Mouse (Mus musculus): ENCODE results near the gene Itpkc.

Itpkc gene

DNA sequence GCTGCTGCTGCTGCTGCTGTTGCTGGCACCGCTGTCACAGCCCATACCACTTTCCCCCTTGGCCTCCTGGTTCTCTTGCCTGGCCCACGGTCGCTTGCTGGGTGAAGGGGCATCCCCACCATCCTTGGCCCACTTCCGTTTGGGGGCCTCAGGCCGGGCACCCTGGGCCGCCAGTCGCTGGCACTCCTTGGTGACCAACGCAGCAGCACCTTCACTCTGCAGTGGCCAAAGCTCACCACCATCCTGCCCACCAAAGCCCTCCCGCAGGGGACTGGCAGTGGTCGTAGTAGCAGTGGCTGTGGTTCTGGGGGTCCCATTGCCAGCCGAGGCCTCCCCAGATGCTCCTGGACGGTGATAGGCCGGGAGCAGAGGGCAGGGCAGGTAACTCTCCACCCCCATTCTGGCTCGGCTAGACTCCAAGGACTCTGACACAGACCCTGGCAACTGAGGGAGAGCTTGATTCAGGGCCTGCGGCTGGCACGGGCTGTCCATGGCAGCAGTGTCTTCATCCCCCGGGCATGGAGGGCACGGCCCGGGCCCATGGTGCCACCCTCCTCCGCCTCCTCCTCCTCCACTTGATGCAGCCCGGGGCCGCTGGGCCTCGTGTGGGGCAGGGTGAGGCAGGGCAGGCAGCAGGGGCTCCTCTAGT, 63.3 kb downstream of the Itpkc start:
- peak in 1 of 2 experiments; percentile 68 for DNase-seq (ENCODE audit: low spot score in 2 of 2)

DNA sequence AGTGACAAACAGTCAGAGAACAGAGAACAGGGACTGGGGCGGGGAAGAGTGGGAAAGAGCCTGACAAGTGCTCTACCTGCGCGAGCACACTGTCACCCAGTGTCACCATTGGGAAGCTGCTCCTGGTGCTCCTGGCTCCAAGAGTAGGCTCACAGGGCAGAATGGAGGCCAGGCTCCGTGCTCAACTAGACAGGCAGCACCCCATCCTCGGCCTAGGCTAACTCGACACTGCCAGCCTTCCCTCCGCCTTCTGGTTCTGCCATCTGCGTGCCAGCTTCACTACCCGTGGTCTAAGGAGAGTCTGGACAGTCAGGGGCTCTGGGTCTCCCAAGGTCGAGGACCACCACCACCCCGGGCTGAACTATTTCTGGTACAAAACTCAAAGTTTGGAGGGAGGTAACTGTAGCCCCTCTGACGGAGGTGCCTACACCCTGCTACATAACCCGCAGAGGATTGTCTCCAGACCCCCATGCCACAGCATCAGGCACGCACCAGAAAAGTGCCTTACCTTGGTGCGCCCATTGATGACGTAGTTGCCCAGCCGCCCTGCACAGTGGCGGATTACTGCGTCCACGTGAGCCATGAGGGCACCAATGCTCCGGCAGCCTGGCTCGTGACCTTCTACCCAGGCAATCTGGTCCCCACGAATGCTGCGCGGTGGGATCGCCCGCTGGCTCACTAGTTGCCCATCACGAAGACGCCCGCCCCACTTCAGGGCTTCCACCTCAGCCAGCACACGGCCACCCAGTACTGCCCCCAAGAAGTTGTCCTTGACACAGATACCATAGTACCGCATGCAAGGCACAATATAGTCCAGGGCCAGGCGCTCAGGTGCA, 64.1 kb downstream of the Itpkc start:
- DNase-seq (ENCODE audit: low spot score in 2 of 2) = peak in 1 of 2 experiments; percentile 63

DNA sequence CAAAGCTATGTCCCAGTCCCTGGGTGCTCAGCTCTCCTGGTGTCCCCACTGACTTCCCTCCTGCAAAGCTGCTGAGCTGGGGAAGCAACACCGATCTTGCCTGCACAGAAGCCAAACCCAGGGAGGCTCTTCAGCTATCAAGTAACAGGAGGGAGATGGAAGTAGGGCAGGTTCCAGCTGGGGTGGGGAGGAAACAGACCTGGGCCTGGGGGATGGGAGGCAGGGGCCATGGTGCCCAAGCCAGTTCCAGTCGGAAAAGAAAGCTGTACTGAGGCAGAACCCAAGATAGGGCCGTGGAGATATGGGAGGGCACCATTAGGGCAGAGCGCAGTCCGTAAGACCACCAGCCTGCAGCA, 65.0 kb downstream of the Itpkc start:
- no peak for DNase-seq (ENCODE audit: low spot score in 2 of 2)

DNA sequence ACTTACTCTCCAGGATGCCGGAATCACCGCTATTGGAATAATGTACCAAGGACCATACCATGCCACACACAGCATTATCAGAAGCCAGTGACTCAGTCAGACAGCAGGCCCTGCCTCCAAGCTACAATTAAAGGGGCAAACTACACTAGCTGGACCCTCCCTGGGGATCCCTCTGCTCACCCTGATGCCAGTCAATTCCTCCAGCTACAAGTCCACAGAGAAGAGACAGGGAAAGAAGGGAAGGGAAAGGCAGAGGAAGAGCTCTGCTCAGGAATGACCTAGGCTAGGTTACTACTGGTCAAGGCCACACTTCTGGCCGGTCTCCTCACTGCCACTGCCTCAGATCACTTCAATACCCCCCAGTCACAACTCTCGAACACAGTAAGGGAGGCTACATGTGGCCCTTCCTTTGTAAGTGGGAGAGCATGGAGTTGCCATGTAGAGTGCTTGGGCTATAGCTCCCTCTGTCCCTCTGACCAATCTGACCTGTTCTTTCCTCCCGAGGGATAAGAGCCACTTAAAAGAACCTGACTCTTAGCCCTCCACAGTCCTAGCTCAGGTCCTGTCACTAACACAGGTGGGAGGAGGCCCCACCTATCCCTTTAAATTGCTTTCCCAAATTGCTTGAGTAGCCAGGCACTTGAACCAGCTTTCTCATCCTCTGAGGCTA, 65.5 kb downstream of the Itpkc start:
- no peak for DNase-seq (ENCODE audit: low spot score in 2 of 2)

DNA sequence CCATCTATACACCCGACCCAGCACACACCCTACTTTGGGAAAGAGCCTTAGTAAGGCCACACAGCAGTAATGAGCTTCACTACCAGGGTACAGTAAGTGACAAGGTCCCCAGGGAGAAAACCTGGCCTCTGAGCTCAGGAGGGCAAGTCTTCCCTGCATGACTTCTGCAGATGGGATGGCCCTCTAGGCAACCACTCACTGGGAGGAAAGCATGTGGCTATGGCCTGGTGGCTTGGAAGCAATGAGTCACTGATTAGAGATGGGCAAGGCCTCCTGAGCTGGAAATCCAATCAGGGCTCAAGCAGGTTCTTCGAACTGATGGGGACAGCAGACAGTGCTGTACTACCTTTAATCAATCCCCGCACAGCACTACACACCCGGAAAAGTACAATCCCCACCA, 66.7 kb downstream of the Itpkc start:
- no peak for DNase-seq (ENCODE audit: low spot score in 2 of 2)

DNA sequence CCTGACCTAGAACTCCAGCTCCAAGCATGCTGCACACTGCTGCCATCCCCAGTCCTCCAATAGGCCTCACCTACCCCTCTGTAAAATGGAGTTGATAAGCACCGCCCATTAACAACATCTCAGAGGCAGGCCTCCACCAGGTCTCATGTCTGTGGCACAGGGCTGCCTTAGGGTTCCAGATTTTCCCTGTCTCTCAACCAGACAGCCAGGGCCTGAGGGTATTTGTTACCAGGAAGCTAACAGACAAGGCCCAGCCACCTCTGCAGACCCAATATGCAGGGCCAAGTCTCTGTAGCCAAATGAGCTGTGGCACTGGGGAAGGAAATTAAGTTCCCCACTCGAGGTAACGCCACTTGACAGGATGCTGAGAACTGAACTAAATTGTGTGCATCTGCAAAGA, 67.5 kb downstream of the Itpkc start:
- DNase-seq (ENCODE audit: low spot score in 2 of 2) = no peak

DNA sequence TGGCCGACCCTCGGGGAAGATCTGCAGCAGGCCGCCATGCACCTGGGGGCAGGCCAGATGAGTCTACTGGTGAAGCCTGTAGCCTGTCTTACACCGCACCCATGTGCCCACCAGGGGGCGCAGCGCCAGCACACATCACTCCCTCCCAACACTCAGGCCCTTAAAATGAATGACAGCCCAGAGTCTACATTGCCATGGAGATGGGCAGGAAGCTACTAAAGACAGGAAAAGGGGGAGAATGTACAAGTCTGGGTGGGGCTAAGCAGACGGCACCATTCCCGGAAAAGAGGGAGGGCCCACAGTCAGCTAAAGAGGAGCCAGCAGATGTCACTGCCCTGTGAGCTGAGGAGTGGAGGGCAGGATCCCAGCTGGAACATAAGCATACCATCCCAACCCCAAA, 68.6 kb downstream of the Itpkc start:
- peak; percentile 84 to 95 for DNase-seq (ENCODE audit: low spot score in 2 of 2)

DNA sequence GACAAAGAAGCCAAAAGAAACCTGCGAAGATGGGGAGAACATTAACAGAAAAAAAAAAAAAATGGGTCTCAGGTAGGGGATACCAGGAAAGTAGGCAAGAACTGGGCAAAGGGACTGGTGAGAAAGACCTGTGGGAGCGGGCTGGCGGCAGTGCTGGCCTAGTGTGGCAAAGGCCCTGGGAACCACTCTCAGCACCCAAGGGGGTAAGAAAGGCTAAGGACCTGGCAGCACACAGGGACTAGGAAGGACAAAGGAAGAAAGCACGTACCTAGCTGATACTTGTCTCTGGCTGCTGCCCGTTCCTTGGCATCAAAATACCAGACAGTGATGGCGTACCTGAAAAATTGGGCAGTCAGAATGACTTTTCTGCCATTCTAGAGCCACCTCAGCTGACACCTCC, 69.2 kb downstream of the Itpkc start:
- no peak for DNase-seq (ENCODE audit: low spot score in 2 of 2)

DNA sequence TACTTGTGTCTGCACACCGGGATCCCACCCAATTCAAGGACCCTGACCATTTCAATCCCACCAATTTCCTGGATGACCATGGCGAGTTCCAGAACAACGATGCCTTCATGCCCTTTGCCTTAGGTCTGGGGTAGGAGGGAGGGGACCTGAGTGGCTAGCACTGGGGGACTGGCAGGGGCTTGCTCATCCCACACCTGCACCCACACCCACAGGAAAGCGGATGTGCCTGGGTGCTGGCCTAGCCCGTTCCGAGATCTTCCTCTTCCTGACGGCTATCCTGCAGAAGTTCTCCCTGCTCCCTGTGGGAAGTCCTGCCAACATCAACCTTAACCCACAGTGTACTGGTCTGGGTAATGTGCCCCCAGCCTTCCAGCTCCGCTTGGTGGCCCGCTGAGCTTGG, 70.3 kb downstream of the Itpkc start:
- no peak for DNase-seq (ENCODE audit: low spot score in 2 of 2)
